Mouse (Mus musculus): ENCODE measurements around the gene Mrgprf. TPM values are rescaled to one million over a fixed set of nuclear protein-coding genes. Genes with fewer than 3 reads are reported as not detected.

Gene Mrgprf
- polyA plus RNA-seq, 1 experiment from 2014 or later = 0.09 TPM

- Histone ChIP-seq H3K9ac (ENCODE audit: low read length) (no peak overlapping the region), H3K27me3 (ENCODE audit: control insufficient read depth, insufficient read depth, low read length) (no peaks in the 10 kb centered on the region), H3K27ac (replicated peaks; ENCODE audit: low read depth, low read length) (no peak overlapping the region), H3K4me2 (ENCODE audit: low read depth, severe bottlenecking) (no peak overlapping the region), H3K9me3 (ENCODE audit: control insufficient read depth, low read length) (no peaks in the 10 kb centered on the region), H3K4me1 (ENCODE audit: control insufficient read depth, insufficient read depth, low read length) (peaks cover 7% of the 10 kb centered on the region; the same call in 1 of the 2 replicates), H3K36me3 (ENCODE audit: control insufficient read depth, insufficient read depth, low read length) (no peaks in the 10 kb centered on the region), H3K4me3 (ENCODE audit: low read depth, low read length) (no peak overlapping the region)
- WGBS = 72% methylated on average over 2 of the region's 2 CpGs
- ATAC-seq (ENCODE audit: insufficient number of reproducible peaks, low FRiP score, low TSS enrichment, low read depth) (no peak), DNase-seq (ENCODE audit: low spot score) (no peak)
These were observed 3.5 kb downstream of the Mrgprf start for GRCm38 (mm10) chr7:145304153-145304552.

GRCm38 (mm10) chr7:145307636-145308035 lies 7.0 kb downstream of the Mrgprf start:
- Histone ChIP-seq H3K4me1 (ENCODE audit: control insufficient read depth, insufficient read depth, low read length) (peaks cover 5% of the 10 kb centered on the region; the same call in 1 of the 2 replicates), H3K4me2 (ENCODE audit: low read depth, severe bottlenecking) (no peak overlapping the region), H3K9ac (ENCODE audit: low read length) (no peak overlapping the region), H3K9me3 (ENCODE audit: control insufficient read depth, low read length) (no peaks in the 10 kb centered on the region), H3K36me3 (ENCODE audit: control insufficient read depth, insufficient read depth, low read length) (no peaks in the 10 kb centered on the region), H3K27me3 (ENCODE audit: control insufficient read depth, insufficient read depth, low read length) (no peaks in the 10 kb centered on the region), H3K4me3 (ENCODE audit: low read depth, low read length) (no peak overlapping the region), H3K27ac (replicated peaks; ENCODE audit: low read depth, low read length) (no peak overlapping the region)
- ATAC-seq (ENCODE audit: insufficient number of reproducible peaks, low FRiP score, low TSS enrichment, low read depth) = no peak
- WGBS = 92% methylated on average over 10 of the region's 10 CpGs
- DNase-seq (ENCODE audit: low spot score) = no peak

GRCm38 (mm10) chr7:145308061-145308675 lies 7.5 kb downstream of the Mrgprf start:
- 77% methylated on average over 30 of the region's 30 CpGs for WGBS
- no peaks in the 10 kb centered on the region for H3K36me3 ChIP-seq (ENCODE audit: control insufficient read depth, insufficient read depth, low read length)

GRCm38 (mm10) chr7:145308866-145309265 lies 8.2 kb downstream of the Mrgprf start:
- Histone ChIP-seq H3K36me3 (ENCODE audit: control insufficient read depth, insufficient read depth, low read length) (no peaks in the 10 kb centered on the region), H3K9ac (ENCODE audit: low read length) (no peak overlapping the region), H3K4me3 (ENCODE audit: low read depth, low read length) (no peak overlapping the region), H3K27ac (replicated peaks; ENCODE audit: low read depth, low read length) (no peak overlapping the region), H3K27me3 (ENCODE audit: control insufficient read depth, insufficient read depth, low read length) (no peaks in the 10 kb centered on the region), H3K9me3 (ENCODE audit: control insufficient read depth, low read length) (no peaks in the 10 kb centered on the region), H3K4me2 (ENCODE audit: low read depth, severe bottlenecking) (no peak overlapping the region), H3K4me1 (ENCODE audit: control insufficient read depth, insufficient read depth, low read length) (no peaks in the 10 kb centered on the region)
- DNase-seq (ENCODE audit: low spot score) = no peak
- ATAC-seq (ENCODE audit: insufficient number of reproducible peaks, low FRiP score, low TSS enrichment, low read depth) = no peak
- WGBS = 85% methylated on average over 4 of the region's 4 CpGs

More at GRCm38 (mm10) chr7:145308061-145308675, 7.5 kb downstream of the Mrgprf start:
- Histone ChIP-seq H3K4me1 (ENCODE audit: control insufficient read depth, insufficient read depth, low read length) (no peaks in the 10 kb centered on the region; the same call in 1 of the 2 replicates), H3K4me3 (ENCODE audit: low read depth, low read length) (no peak overlapping the region), H3K9ac (ENCODE audit: low read length) (no peak overlapping the region), H3K4me2 (ENCODE audit: low read depth, severe bottlenecking) (no peak overlapping the region), H3K27me3 (ENCODE audit: control insufficient read depth, insufficient read depth, low read length) (no peaks in the 10 kb centered on the region), H3K27ac (replicated peaks; ENCODE audit: low read depth, low read length) (no peak overlapping the region), H3K9me3 (ENCODE audit: control insufficient read depth, low read length) (no peaks in the 10 kb centered on the region)
- ATAC-seq (ENCODE audit: insufficient number of reproducible peaks, low FRiP score, low TSS enrichment, low read depth) (no peak), DNase-seq (ENCODE audit: low spot score) (no peak)

GRCm38 (mm10) chr7:145309877-145310276 lies 9.2 kb downstream of the Mrgprf start:
- no peaks in the 10 kb centered on the region for H3K36me3 ChIP-seq (ENCODE audit: control insufficient read depth, insufficient read depth, low read length)
- DNase-seq (ENCODE audit: low spot score) (no peak), ATAC-seq (ENCODE audit: insufficient number of reproducible peaks, low FRiP score, low TSS enrichment, low read depth) (no peak)
- no peaks in the 10 kb centered on the region for H3K9me3 ChIP-seq (ENCODE audit: control insufficient read depth, low read length)
- no peak overlapping the region for H3K4me3 ChIP-seq (ENCODE audit: low read depth, low read length)
- no peak overlapping the region for H3K27ac ChIP-seq (replicated peaks; ENCODE audit: low read depth, low read length)
- no peak overlapping the region for H3K4me2 ChIP-seq (ENCODE audit: low read depth, severe bottlenecking)
- H3K27me3 ChIP-seq (ENCODE audit: control insufficient read depth, insufficient read depth, low read length) = no peaks in the 10 kb centered on the region
- H3K4me1 ChIP-seq (ENCODE audit: control insufficient read depth, insufficient read depth, low read length) = no peaks in the 10 kb centered on the region
- 67% methylated on average over 1 of the region's 1 CpGs for WGBS
- H3K9ac ChIP-seq (ENCODE audit: low read length) = no peak overlapping the region

GRCm38 (mm10) chr7:145310526-145310925 lies 9.9 kb downstream of the Mrgprf start:
- H3K9me3 ChIP-seq (ENCODE audit: control insufficient read depth, low read length) = no peaks in the 10 kb centered on the region
- no peak overlapping the region for H3K4me3 ChIP-seq (ENCODE audit: low read depth, low read length)
- H3K36me3 ChIP-seq (ENCODE audit: control insufficient read depth, insufficient read depth, low read length) = no peaks in the 10 kb centered on the region
- WGBS = 77% methylated on average over 5 of the region's 5 CpGs
- DNase-seq (ENCODE audit: low spot score) = no peak
- no peak overlapping the region for H3K9ac ChIP-seq (ENCODE audit: low read length)
- ATAC-seq (ENCODE audit: insufficient number of reproducible peaks, low FRiP score, low TSS enrichment, low read depth) = no peak
- no peaks in the 10 kb centered on the region for H3K4me1 ChIP-seq (ENCODE audit: control insufficient read depth, insufficient read depth, low read length)
- no peak overlapping the region for H3K4me2 ChIP-seq (ENCODE audit: low read depth, severe bottlenecking)
- H3K27ac ChIP-seq (replicated peaks; ENCODE audit: low read depth, low read length) = no peak overlapping the region
- no peaks in the 10 kb centered on the region for H3K27me3 ChIP-seq (ENCODE audit: control insufficient read depth, insufficient read depth, low read length)

- Histone ChIP-seq H3K4me3 (ENCODE audit: low read depth, low read length) (no peak overlapping the region), H3K27me3 (ENCODE audit: control insufficient read depth, insufficient read depth, low read length) (no peaks in the 10 kb centered on the region), H3K36me3 (ENCODE audit: control insufficient read depth, insufficient read depth, low read length) (no peaks in the 10 kb centered on the region), H3K9ac (ENCODE audit: low read length) (no peak overlapping the region), H3K9me3 (ENCODE audit: control insufficient read depth, low read length) (no peaks in the 10 kb centered on the region), H3K4me2 (ENCODE audit: low read depth, severe bottlenecking) (no peak overlapping the region), H3K4me1 (ENCODE audit: control insufficient read depth, insufficient read depth, low read length) (no peaks in the 10 kb centered on the region), H3K27ac (replicated peaks; ENCODE audit: low read depth, low read length) (no peak overlapping the region)
- no peak for DNase-seq (ENCODE audit: low spot score)
- WGBS = 85% methylated on average over 3 of the region's 3 CpGs
- no peak for ATAC-seq (ENCODE audit: insufficient number of reproducible peaks, low FRiP score, low TSS enrichment, low read depth)
These were observed 11.5 kb downstream of the Mrgprf start for GRCm38 (mm10) chr7:145312137-145312536.

- DNase-seq (ENCODE audit: low spot score) (no peak), ATAC-seq (ENCODE audit: insufficient number of reproducible peaks, low FRiP score, low TSS enrichment, low read depth) (no peak)
- no peak within 1 kb of the TSS for H3K27ac ChIP-seq (replicated peaks; ENCODE audit: low read depth, low read length)
- 91% methylated on average over 6 of the region's 6 CpGs for WGBS
- H3K4me3 ChIP-seq (ENCODE audit: low read depth, low read length) = no peak within 1 kb of the TSS
- H3K27me3 ChIP-seq (ENCODE audit: control insufficient read depth, insufficient read depth, low read length) = no peaks in the 10 kb centered on the region
- no peak within 1 kb of the TSS for H3K4me2 ChIP-seq (ENCODE audit: low read depth, severe bottlenecking)
- H3K4me1 ChIP-seq (ENCODE audit: control insufficient read depth, insufficient read depth, low read length) = no peaks in the 10 kb centered on the region
- H3K9me3 ChIP-seq (ENCODE audit: control insufficient read depth, low read length) = no peaks in the 10 kb centered on the region
- H3K36me3 ChIP-seq (ENCODE audit: control insufficient read depth, insufficient read depth, low read length) = no peaks in the 10 kb centered on the region
- no peak within 1 kb of the TSS for H3K9ac ChIP-seq (ENCODE audit: low read length)
These were observed 14.3 kb downstream of the Mrgprf start, which contains the start of gene Mrgprd for GRCm38 (mm10) chr7:145314785-145315411. Gene Mrgprd (plus strand): TSS chr7:145314835.

All from limb, embryonic 11.5 days (tissue).